Mouse (Mus musculus) bone marrow, adult 2 months (tissue): ENCODE results near the gene Tomm20.

Experiments used
- CTCF ChIP-seq: fragments of 200-500 bp; IDR thresholded peaks from 2 replicates; pipeline ENCODE4 v1.5.1; 2011; ENCODE audit warnings: low read length, control low read depth; ENCODE audit not compliant: control insufficient read depth, insufficient read depth
- POLR2A ChIP-seq: fragments of 200-500 bp; IDR thresholded peaks from 2 replicates; pipeline ENCODE4 v1.6.1; 2011; ENCODE audit warnings: low read depth, mild to moderate bottlenecking, control low read depth, low read length, borderline replicate concordance; ENCODE audit not compliant: control insufficient read depth

DNA sequence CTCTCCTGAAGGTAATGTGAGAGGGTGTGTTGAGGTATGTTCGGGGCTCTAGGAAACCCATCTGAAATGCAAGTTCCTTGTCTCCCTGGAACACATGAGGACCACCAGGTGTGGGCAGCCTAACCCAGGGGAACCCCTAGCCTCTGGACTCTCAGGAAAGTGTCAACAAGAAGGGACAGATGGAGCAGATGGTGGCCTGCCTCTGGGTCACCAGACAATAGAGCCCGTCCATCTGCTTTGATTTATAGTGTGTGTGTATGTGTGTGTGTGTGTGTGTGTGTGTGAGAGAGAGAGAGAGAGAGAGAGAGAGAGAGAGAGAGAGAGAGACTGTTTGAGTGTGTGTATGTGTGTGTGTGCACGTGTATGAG is 58.0 kb downstream of the Tomm20 start:
- TF ChIP-seq POLR2A, result no peak
- no peak for TF ChIP-seq CTCF
